Mouse (Mus musculus) layer of hippocampus, postnatal 14 days (tissue): ENCODE measurements around the gene Trpm8. TPM values are rescaled to one million over a fixed set of nuclear protein-coding genes. Genes with fewer than 3 reads are reported as not detected.

Source experiments
- DNase-seq, 2 experiments: peaks; one replicate each; pipeline ENCODE4 v3.0.0; 2021 to 2022; ENCODE audit warnings: low spot score in 2 of 2, mixed read lengths in 1 of 2
- total RNA-seq, 2 experiments: library from RNA; stranded (reverse); gene quantifications; 2 replicates each; pipeline ENCODE4 v1.2.3; 2021

The Trpm8 gene
- total RNA-seq, 2 experiments from 2014 or later: 0.25 to 0.57 TPM

GRCm38 (mm10) chr1:88299529-88299945 is 22.1 kb downstream of the Trpm8 start:
- no peak for DNase-seq

GRCm38 (mm10) chr1:88300301-88301050 is 23.0 kb downstream of the Trpm8 start:
- no peak for DNase-seq

- DNase-seq: no peak
These were observed 23.9 kb downstream of the Trpm8 start for GRCm38 (mm10) chr1:88301121-88302014.

- no peak for DNase-seq
These were observed 24.7 kb downstream of the Trpm8 start for GRCm38 (mm10) chr1:88302057-88302740.

GRCm38 (mm10) chr1:88303762-88304161 is 26.3 kb downstream of the Trpm8 start:
- no peak for DNase-seq

- DNase-seq: no peak
These were observed 27.0 kb downstream of the Trpm8 start for GRCm38 (mm10) chr1:88304261-88304985.

GRCm38 (mm10) chr1:88305018-88305795 is 27.7 kb downstream of the Trpm8 start:
- DNase-seq: no peak

GRCm38 (mm10) chr1:88306543-88306942 is 29.1 kb downstream of the Trpm8 start:
- DNase-seq: no peak

GRCm38 (mm10) chr1:88307180-88307579 is 29.7 kb downstream of the Trpm8 start:
- no peak for DNase-seq

- no peak for DNase-seq
These were observed 31.6 kb downstream of the Trpm8 start for GRCm38 (mm10) chr1:88309020-88309419.

- DNase-seq: no peak
These were observed 32.4 kb downstream of the Trpm8 start for GRCm38 (mm10) chr1:88309905-88310304.

GRCm38 (mm10) chr1:88310349-88310748 is 32.9 kb downstream of the Trpm8 start:
- DNase-seq: no peak

GRCm38 (mm10) chr1:88317279-88317678 is 39.8 kb downstream of the Trpm8 start:
- DNase-seq: no peak

GRCm38 (mm10) chr1:88318531-88319060 is 41.1 kb downstream of the Trpm8 start:
- DNase-seq: peak; percentile 52 to 53

GRCm38 (mm10) chr1:88320821-88321395 is 43.4 kb downstream of the Trpm8 start:
- DNase-seq: no peak

GRCm38 (mm10) chr1:88322146-88322545 is 44.7 kb downstream of the Trpm8 start:
- DNase-seq: no peak

- DNase-seq: no peak
These were observed 45.6 kb downstream of the Trpm8 start for GRCm38 (mm10) chr1:88323101-88323500.

- no peak for DNase-seq
These were observed 62.0 kb downstream of the Trpm8 start for GRCm38 (mm10) chr1:88339481-88339880.

- no peak for DNase-seq
These were observed 65.2 kb downstream of the Trpm8 start for GRCm38 (mm10) chr1:88342615-88343014.
